ENCODE assay signal across 9 mouse cellular contexts in genomic region chr17:15824337-15824736, GRCm38 (mm10). TPM values are rescaled to one million over a fixed set of nuclear protein-coding genes. Genes with fewer than 3 reads are reported as not detected.
DNase-seq lines count a peak whose midpoint lies in the region; ATAC-seq and TF ChIP-seq lines count a peak whose summit lies in the region.
"Had no signal": no experiment of that assay in that cellular context is flagged by ENCODE, and none has a peak within 500 bp of the region (broad histone marks: within the 10 kb centered on the region; RNA-seq: fewer than 3 reads in every experiment).

No protein-coding gene starts in this region.

- no peak for TF ChIP-seq CTCF in midbrain, postnatal 0 days (IDR thresholded peaks at IDR 0.05)

- no peaks in the 10 kb centered on the region for H3K27me3 ChIP-seq in heart, embryonic 14.5 days (ENCODE audit: control insufficient read depth, insufficient read depth, low read length)
- no peaks in the 10 kb centered on the region for H3K27me3 ChIP-seq in hindbrain, embryonic 15.5 days
- no peaks in the 10 kb centered on the region for H3K27me3 ChIP-seq in midbrain, postnatal 0 days (ENCODE audit: insufficient read depth, low read length)

- no peaks in the 10 kb centered on the region for H3K9me3 ChIP-seq in heart, embryonic 14.5 days (ENCODE audit: control insufficient read depth, low read length)
- H3K9me3 ChIP-seq in hindbrain, embryonic 15.5 days, result no peaks in the 10 kb centered on the region
- H3K9me3 ChIP-seq in midbrain, postnatal 0 days (ENCODE audit: low read length), result no peaks in the 10 kb centered on the region

- peak overlapping the region; percentile 19 to 96; a peak in 3 of 4 replicates for H3K4me3 ChIP-seq in heart, embryonic 14.5 days (ENCODE audit: control insufficient read depth in 1 of 2, insufficient read depth in 1 of 2, low read depth in 1 of 2, low read length in 2 of 2)
- peak overlapping the region; percentile 90 for H3K4me3 ChIP-seq in hindbrain, embryonic 15.5 days
- peak overlapping the region; percentile 98 for H3K4me3 ChIP-seq in midbrain, postnatal 0 days (ENCODE audit: low read depth, low read length)

- peak overlapping the region; percentile 97 for H3K4me2 ChIP-seq in heart, embryonic 14.5 days (ENCODE audit: low read length)
- peak overlapping the region; percentile 65 for H3K4me2 ChIP-seq in hindbrain, embryonic 15.5 days
- peak overlapping the region; percentile 86 for H3K4me2 ChIP-seq in midbrain, postnatal 0 days (ENCODE audit: low read depth, low read length, poor library complexity, severe bottlenecking)

- H3K36me3 ChIP-seq in heart, embryonic 14.5 days (ENCODE audit: control insufficient read depth, insufficient read depth, low read length), result peaks cover 5% of the 10 kb centered on the region; the same call in 1 of the 2 replicates
- no peaks in the 10 kb centered on the region for H3K36me3 ChIP-seq in hindbrain, embryonic 15.5 days
- no peaks in the 10 kb centered on the region for H3K36me3 ChIP-seq in midbrain, postnatal 0 days (ENCODE audit: insufficient read depth, low read length)
- H3K36me3 ChIP-seq: G1E had no signal

- 58% methylated on average over 11 of the region's 11 CpGs for WGBS in heart, embryonic 14.5 days
- 23% methylated on average over 11 of the region's 11 CpGs for WGBS in hindbrain, embryonic 15.5 days
- 29% methylated on average over 11 of the region's 11 CpGs for WGBS in midbrain, postnatal 0 days

- peak overlapping the region in 1 of 2 experiments; percentile 16; a peak in 1 of 4 replicates for H3K27ac ChIP-seq in heart, embryonic 14.5 days (replicated peaks in 1 of 2; ENCODE audit: control insufficient read depth in 1 of 2, insufficient read depth in 1 of 2, low read depth in 2 of 2, low read length in 2 of 2)
- H3K27ac ChIP-seq in hindbrain, embryonic 15.5 days (replicated peaks), result peak overlapping the region; percentile 93
- H3K27ac ChIP-seq in midbrain, postnatal 0 days (ENCODE audit: low read depth, low read length), result 0 out of 2 replicates have a peak overlapping the region, but pooled peaks have one; percentile 6

- no peak for ATAC-seq in heart, embryonic 14.5 days (ENCODE audit: insufficient number of reproducible peaks, insufficient read depth, low FRiP score, low read depth)
- no peak for ATAC-seq in hindbrain, embryonic 15.5 days (ENCODE audit: low FRiP score, low read depth)
- no peak for ATAC-seq in midbrain, postnatal 0 days (ENCODE audit: low FRiP score)
- ATAC-seq in erythroblast, adult 5-6 weeks (replicated peaks; ENCODE audit: low FRiP score, poor library complexity, severe bottlenecking), result no peak

- peaks cover 5 to 34% of the 10 kb centered on the region in 2 experiments for H3K4me1 ChIP-seq in heart, embryonic 14.5 days (ENCODE audit: control insufficient read depth in 2 of 2, insufficient read depth in 2 of 2, low read length in 2 of 2)
- peaks cover 64% of the 10 kb centered on the region for H3K4me1 ChIP-seq in hindbrain, embryonic 15.5 days (replicated peaks)
- peaks cover 2% of the 10 kb centered on the region; the same call in 1 of the 2 replicates for H3K4me1 ChIP-seq in midbrain, postnatal 0 days (ENCODE audit: insufficient read depth, low read length)

- H3K9ac ChIP-seq in heart, embryonic 14.5 days (ENCODE audit: low read length), result peak overlapping the region; percentile 94
- H3K9ac ChIP-seq in hindbrain, embryonic 15.5 days, result peak overlapping the region; percentile 93
- H3K9ac ChIP-seq in midbrain, postnatal 0 days (replicated peaks; ENCODE audit: low read length, poor library complexity, severe bottlenecking), result peak overlapping the region; percentile 93

- DNase-seq in heart, adult 18-20 months, result no peak
- DNase-seq in cerebellum, postnatal 25 days, result peak; percentile 58 to 62
- peak; percentile 58 for DNase-seq in midbrain, postnatal 0 days (ENCODE audit: low spot score)
- DNase-seq in MN1 (ENCODE audit: low spot score), result no peak
- no peak for DNase-seq in adrenal gland, postnatal 14 days

RNA-seq across cellular contexts. Expression of gene Rgmb, which starts 6.5 kb away (rescaled TPM):
- polyA plus RNA-seq in heart, embryonic 14.5 days (2014; fragmentation: Nextera tagmentation; extraction: Ambion mirVana), result 10.3 and 12.9 TPM in 2 replicates
- total RNA-seq in heart, adult 18-20 months (2021), result 10 to 100 TPM; 21.3 to 26.4 TPM
- polyA plus RNA-seq in hindbrain, embryonic 15.5 days (2015; fragmentation: Nextera tagmentation; extraction: Ambion mirVana), result 74.7 and 79.3 TPM in 2 replicates
- total RNA-seq in midbrain, postnatal 0 days (2014; rRNA removed), result 112 and 144 TPM in 2 replicates
- 53.9 and 55.2 TPM in 2 replicates for polyA plus RNA-seq in midbrain, postnatal 0 days (2015; fragmentation: Nextera tagmentation; extraction: Ambion mirVana)
- not detected in 2 replicates for total RNA-seq in erythroblast, adult 5-6 weeks (2015; ENCODE audit: low replicate concordance)
- total RNA-seq in erythroblast, adult 5-6 weeks (2017; ENCODE audit: low replicate concordance), result 0.14 and 0.51 TPM in 2 replicates
- 16.3 and 19.2 TPM in 2 replicates for total RNA-seq in adrenal gland, postnatal 14 days (2021)
- polyA plus RNA-seq: G1E had no signal

Comparison
In these comparisons a context has a peak if more than half of its experiments do, and no peak if none do; other contexts are left out.
1. DNase-seq: peak in cerebellum, postnatal 25 days (2 of 2) and midbrain, postnatal 0 days (single experiment); none in heart, adult 18-20 months (0 of 2), MN1 (single experiment) and adrenal gland, postnatal 14 days (single experiment).
2. RNA of gene Rgmb, which starts 6.5 kb away (total RNA-seq): 112 to 144 TPM in midbrain, postnatal 0 days, 21.3 to 26.4 TPM in heart, adult 18-20 months and 16.3 to 19.2 TPM in adrenal gland, postnatal 14 days; 0.14 to 0.51 TPM in erythroblast, adult 5-6 weeks; every median in the first group is over 10 times any median in the second.
3. Peak in every context shown above with its lines, with median percentiles within 50 percentile points of each other: H3K4me2 ChIP-seq, H3K4me3 ChIP-seq and H3K9ac ChIP-seq.